Mouse (Mus musculus) embryonic fibroblast, embryonic 13.5 days (primary cell): ENCODE measurements around the gene Phgr1.

Source experiments
- CTCF ChIP-seq: IDR thresholded peaks from 2 replicates; pipeline ENCODE4 v1.5.1; 2011; ENCODE audit warnings: mild to moderate bottlenecking, control low read depth, low read length, moderate library complexity, borderline replicate concordance; ENCODE audit not compliant: insufficient read depth
- POLR2A ChIP-seq: IDR thresholded peaks from 2 replicates; pipeline ENCODE4 v1.6.1; 2011; ENCODE audit warnings: low read depth, mild to moderate bottlenecking, control low read depth, low read length, moderate library complexity

DNA sequence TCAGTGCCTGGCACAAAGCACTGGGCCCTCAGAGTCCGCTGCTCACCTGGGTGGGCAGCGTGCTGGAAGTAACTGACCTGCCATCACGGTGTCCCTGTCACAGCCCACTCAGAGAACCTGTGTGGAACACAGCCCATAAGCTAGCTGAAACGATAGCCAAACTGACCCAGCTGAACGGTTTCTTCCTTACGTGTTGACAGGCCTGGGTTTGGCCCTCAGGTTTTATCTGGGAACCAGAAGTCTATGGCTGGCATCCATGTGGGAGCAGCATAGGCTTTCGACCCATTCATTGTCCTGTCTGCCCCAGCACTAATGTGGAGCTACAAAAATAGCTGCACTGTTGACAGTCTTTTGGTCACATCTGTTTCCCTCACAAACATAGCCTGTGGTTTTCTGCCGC, 22.1 kb upstream of the Phgr1 start:
- TF ChIP-seq POLR2A (no peak), CTCF (no peak)
